In genomic region chr2:91202222-91202971, GRCm38 (mm10) we compare ENCODE assay signal across 8 mouse cellular contexts. TPM values are rescaled to one million over a fixed set of nuclear protein-coding genes. Genes with fewer than 3 reads are reported as not detected.
DNase-seq lines count a peak whose midpoint lies in the region; ATAC-seq lines count a peak whose summit lies in the region.

Nr1h3 (minus strand) TSS chr2:91202834.
Acp2 (plus strand) TSS chr2:91202885.

- H3K4me1 ChIP-seq in lung, embryonic 16.5 days (replicated peaks; ENCODE audit: control insufficient read depth, insufficient read depth, low read length), result peaks cover 11% of the 10 kb centered on the region; the same call in 1 of the 2 replicates

- H3K27ac ChIP-seq in lung, embryonic 16.5 days (ENCODE audit: low read length), result peak within 1 kb of the TSS; percentile 96

- H3K4me3 ChIP-seq in lung, embryonic 16.5 days (ENCODE audit: low read length), result peak within 1 kb of the TSS; percentile 84

- H3K9me3 ChIP-seq in lung, embryonic 16.5 days (ENCODE audit: control insufficient read depth, low read length), result no peaks in the 10 kb centered on the region

- H3K4me2 ChIP-seq in lung, embryonic 16.5 days (ENCODE audit: low read depth, low read length), result peak within 1 kb of the TSS; percentile 69

- WGBS in lung, embryonic 16.5 days, result 3% methylated on average over 28 of the region's 28 CpGs

- peak within 1 kb of the TSS; percentile 91 for H3K9ac ChIP-seq in lung, embryonic 16.5 days (ENCODE audit: low read length)

- peak; percentile 89 for DNase-seq in MEL-GATA-1-ER (ENCODE audit: extremely low read depth, low read depth)
- peak; percentile 97 for DNase-seq in cerebellum, adult 8-10 months
- DNase-seq in forelimb bud, embryonic 11.5 days (ENCODE audit: low read depth, low spot score), result peak; percentile 97
- peak; percentile 96 for DNase-seq in layer of hippocampus, adult 9-10 months (ENCODE audit: low spot score)
- peak; percentile 96 for DNase-seq in ovary, postnatal 10 days (ENCODE audit: low spot score)
- peak; percentile 76 to 85 for DNase-seq in thymus, postnatal 10 days (ENCODE audit: low spot score in 2 of 2)

- ATAC-seq in hematopoietic stem cell, adult 5-6 weeks (replicated peaks in 1 of 2; ENCODE audit: insufficient read depth in 1 of 2, low FRiP score in 2 of 2, low TSS enrichment in 1 of 2, low read depth in 1 of 2, poor library complexity in 2 of 2, severe bottlenecking in 2 of 2), result peak; percentile 94 to 95
- peak; percentile 95 for ATAC-seq in lung, embryonic 16.5 days (ENCODE audit: low read depth)

- no peaks in the 10 kb centered on the region for H3K27me3 ChIP-seq in lung, embryonic 16.5 days (ENCODE audit: control insufficient read depth, insufficient read depth, low read depth, low read length)

- H3K36me3 ChIP-seq in lung, embryonic 16.5 days (ENCODE audit: control insufficient read depth, insufficient read depth, low read length), result peaks cover 10% of the 10 kb centered on the region; the same call in 1 of the 2 replicates

RNA-seq across cellular contexts. Expression of gene Nr1h3, which starts in this region (rescaled TPM):
- total RNA-seq in hematopoietic stem cell, adult 5-6 weeks (2017), result 0.25 TPM in 1 of 2 replicates, not detected in the other
- 27.0 and 30.8 TPM in 2 replicates for polyA plus RNA-seq in lung, embryonic 16.5 days (2015; fragmentation: Nextera tagmentation; extraction: Ambion mirVana)

RNA-seq across cellular contexts. Expression of gene Acp2, which starts in this region (rescaled TPM):
- 7.9 and 11.4 TPM in 2 replicates for total RNA-seq in hematopoietic stem cell, adult 5-6 weeks (2017)
- polyA plus RNA-seq in lung, embryonic 16.5 days (2015; fragmentation: Nextera tagmentation; extraction: Ambion mirVana), result 32.6 and 33.3 TPM in 2 replicates

Comparison
In these comparisons a context has a peak if more than half of its experiments do, and no peak if none do; other contexts are left out.
1. Peak in every context shown above with its lines: DNase-seq, ATAC-seq, H3K4me3 ChIP-seq and H3K27ac ChIP-seq.